Mouse (Mus musculus): ENCODE results near the gene Snx19. TPM values are rescaled to one million over a fixed set of nuclear protein-coding genes. Genes with fewer than 3 reads are reported as not detected.

Snx19 gene
- total and polyA plus RNA-seq, 2 experiments from 2014 or later = 12.0 to 19.9 TPM

- peaks cover 31% of the 10 kb centered on the region for H3K4me1 ChIP-seq (ENCODE audit: control insufficient read depth, insufficient read depth)
- ATAC-seq (ENCODE audit: insufficient read depth, low read depth) (no peak), DNase-seq (ENCODE audit: low spot score) (no peak)
- peaks cover 35% of the 10 kb centered on the region for H3K36me3 ChIP-seq (replicated peaks; ENCODE audit: control insufficient read depth, insufficient read depth, low read length)
- H3K9ac ChIP-seq (replicated peaks; ENCODE audit: low read depth, low read length) = no peak overlapping the region
- WGBS = 83% methylated on average over 5 of the region's 5 CpGs
- no peak overlapping the region for H3K4me3 ChIP-seq (ENCODE audit: low read depth, low read length)
- TF ChIP-seq CTCF (IDR thresholded peaks at IDR 0.05; ENCODE audit: low read depth) (no peak), EP300 (IDR thresholded peaks at IDR 0.05; ENCODE audit: low read depth) (no peak)
- H3K9me3 ChIP-seq (replicated peaks; ENCODE audit: control insufficient read depth, low read length) = no peaks in the 10 kb centered on the region
- H3K27me3 ChIP-seq (ENCODE audit: control insufficient read depth, insufficient read depth, low read length) = no peaks in the 10 kb centered on the region
- no peak overlapping the region for H3K4me2 ChIP-seq (ENCODE audit: low read depth, low read length)
- no peak overlapping the region for H3K27ac ChIP-seq (ENCODE audit: low read depth)
These were observed 3.5 kb downstream of the Snx19 start for GRCm38 (mm10) chr9:30430447-30430846.

- Histone ChIP-seq H3K36me3 (replicated peaks; ENCODE audit: control insufficient read depth, insufficient read depth, low read length) (peaks cover 50% of the 10 kb centered on the region), H3K4me1 (ENCODE audit: control insufficient read depth, insufficient read depth) (peaks cover 31% of the 10 kb centered on the region), H3K27ac (ENCODE audit: low read depth) (no peak overlapping the region), H3K9ac (replicated peaks; ENCODE audit: low read depth, low read length) (no peak overlapping the region), H3K27me3 (ENCODE audit: control insufficient read depth, insufficient read depth, low read length) (no peaks in the 10 kb centered on the region), H3K4me3 (ENCODE audit: low read depth, low read length) (no peak overlapping the region), H3K9me3 (replicated peaks; ENCODE audit: control insufficient read depth, low read length) (no peaks in the 10 kb centered on the region), H3K4me2 (ENCODE audit: low read depth, low read length) (no peak overlapping the region)
- WGBS = 88% methylated on average over 11 of the region's 11 CpGs
- DNase-seq (ENCODE audit: low spot score) (no peak), ATAC-seq (ENCODE audit: insufficient read depth, low read depth) (no peak)
- TF ChIP-seq CTCF (IDR thresholded peaks at IDR 0.05; ENCODE audit: low read depth) (no peak), EP300 (IDR thresholded peaks at IDR 0.05; ENCODE audit: low read depth) (no peak)
These were observed 5.0 kb downstream of the Snx19 start for GRCm38 (mm10) chr9:30431909-30432308.

- Histone ChIP-seq H3K9me3 (replicated peaks; ENCODE audit: control insufficient read depth, low read length) (no peaks in the 10 kb centered on the region), H3K9ac (replicated peaks; ENCODE audit: low read depth, low read length) (no peak overlapping the region), H3K27me3 (ENCODE audit: control insufficient read depth, insufficient read depth, low read length) (no peaks in the 10 kb centered on the region), H3K4me3 (ENCODE audit: low read depth, low read length) (no peak overlapping the region), H3K4me1 (ENCODE audit: control insufficient read depth, insufficient read depth) (peaks cover 14% of the 10 kb centered on the region), H3K27ac (ENCODE audit: low read depth) (no peak overlapping the region), H3K36me3 (replicated peaks; ENCODE audit: control insufficient read depth, insufficient read depth, low read length) (peaks cover 62% of the 10 kb centered on the region), H3K4me2 (ENCODE audit: low read depth, low read length) (no peak overlapping the region)
- DNase-seq (ENCODE audit: low spot score) (no peak), ATAC-seq (ENCODE audit: insufficient read depth, low read depth) (no peak)
- 96% methylated on average over 4 of the region's 4 CpGs for WGBS
- TF ChIP-seq CTCF (IDR thresholded peaks at IDR 0.05; ENCODE audit: low read depth) = no peak
- no peak for TF ChIP-seq EP300 (IDR thresholded peaks at IDR 0.05; ENCODE audit: low read depth)
These were observed 7.0 kb downstream of the Snx19 start for GRCm38 (mm10) chr9:30433914-30434313.

- H3K4me1 ChIP-seq (ENCODE audit: control insufficient read depth, insufficient read depth) = no peaks in the 10 kb centered on the region
- H3K4me3 ChIP-seq (ENCODE audit: low read depth, low read length) = no peak overlapping the region
- no peak for TF ChIP-seq EP300 (IDR thresholded peaks at IDR 0.05; ENCODE audit: low read depth)
- TF ChIP-seq CTCF (IDR thresholded peaks at IDR 0.05; ENCODE audit: low read depth) = no peak
- H3K4me2 ChIP-seq (ENCODE audit: low read depth, low read length) = no peak overlapping the region
- H3K27me3 ChIP-seq (ENCODE audit: control insufficient read depth, insufficient read depth, low read length) = no peaks in the 10 kb centered on the region
- DNase-seq (ENCODE audit: low spot score) = no peak
- 89% methylated on average over 8 of the region's 8 CpGs for WGBS
- H3K27ac ChIP-seq (ENCODE audit: low read depth) = no peak overlapping the region
- H3K9ac ChIP-seq (replicated peaks; ENCODE audit: low read depth, low read length) = no peak overlapping the region
- no peak for ATAC-seq (ENCODE audit: insufficient read depth, low read depth)
- H3K9me3 ChIP-seq (replicated peaks; ENCODE audit: control insufficient read depth, low read length) = no peaks in the 10 kb centered on the region
- H3K36me3 ChIP-seq (replicated peaks; ENCODE audit: control insufficient read depth, insufficient read depth, low read length) = peaks cover 79% of the 10 kb centered on the region
These were observed 9.1 kb downstream of the Snx19 start for GRCm38 (mm10) chr9:30435902-30436585.

- Histone ChIP-seq H3K9me3 (replicated peaks; ENCODE audit: control insufficient read depth, low read length) (no peaks in the 10 kb centered on the region), H3K4me2 (ENCODE audit: low read depth, low read length) (no peak overlapping the region), H3K36me3 (replicated peaks; ENCODE audit: control insufficient read depth, insufficient read depth, low read length) (peaks cover 85% of the 10 kb centered on the region), H3K4me3 (ENCODE audit: low read depth, low read length) (no peak overlapping the region), H3K4me1 (ENCODE audit: control insufficient read depth, insufficient read depth) (no peaks in the 10 kb centered on the region), H3K9ac (replicated peaks; ENCODE audit: low read depth, low read length) (no peak overlapping the region), H3K27me3 (ENCODE audit: control insufficient read depth, insufficient read depth, low read length) (no peaks in the 10 kb centered on the region), H3K27ac (ENCODE audit: low read depth) (no peak overlapping the region)
- WGBS = 48% methylated on average over 3 of the region's 3 CpGs
- ATAC-seq (ENCODE audit: insufficient read depth, low read depth) = peak; percentile 55; the same call in 1 of the 2 replicates
- peak; percentile 64 for DNase-seq (ENCODE audit: low spot score)
- TF ChIP-seq CTCF (IDR thresholded peaks at IDR 0.05; ENCODE audit: low read depth) (peak; percentile 91), EP300 (IDR thresholded peaks at IDR 0.05; ENCODE audit: low read depth) (no peak)
These were observed 11.6 kb downstream of the Snx19 start for GRCm38 (mm10) chr9:30438505-30438904.

- no peak overlapping the region for H3K9ac ChIP-seq (replicated peaks; ENCODE audit: low read depth, low read length)
- peaks cover 6% of the 10 kb centered on the region; the same call in 1 of the 2 replicates for H3K4me1 ChIP-seq (ENCODE audit: control insufficient read depth, insufficient read depth)
- H3K4me2 ChIP-seq (ENCODE audit: low read depth, low read length) = no peak overlapping the region
- H3K9me3 ChIP-seq (replicated peaks; ENCODE audit: control insufficient read depth, low read length) = no peaks in the 10 kb centered on the region
- no peak overlapping the region for H3K27ac ChIP-seq (ENCODE audit: low read depth)
- H3K4me3 ChIP-seq (ENCODE audit: low read depth, low read length) = no peak overlapping the region
- no peaks in the 10 kb centered on the region for H3K27me3 ChIP-seq (ENCODE audit: control insufficient read depth, insufficient read depth, low read length)
- ATAC-seq (ENCODE audit: insufficient read depth, low read depth) = no peak
- H3K36me3 ChIP-seq (replicated peaks; ENCODE audit: control insufficient read depth, insufficient read depth, low read length) = peaks cover 64% of the 10 kb centered on the region
- WGBS = 80% methylated on average over 2 of the region's 2 CpGs
- no peak for DNase-seq (ENCODE audit: low spot score)
- no peak for TF ChIP-seq CTCF (IDR thresholded peaks at IDR 0.05; ENCODE audit: low read depth)
- no peak for TF ChIP-seq EP300 (IDR thresholded peaks at IDR 0.05; ENCODE audit: low read depth)
These were observed 14.9 kb downstream of the Snx19 start for GRCm38 (mm10) chr9:30441761-30442160.

Measured in heart, postnatal 0 days (tissue).